Mouse (Mus musculus): ENCODE data around the gene Tcp10b. TPM values are rescaled to one million over a fixed set of nuclear protein-coding genes. Genes with fewer than 3 reads are reported as not detected.
"Not testable (repeated sequence)": the region's sequence is repeated elsewhere in the genome, so short reads cannot be mapped to it uniquely, and the experiment has no call there.

Tcp10b gene
- polyA plus RNA-seq, 1 experiment from 2014 or later, result not detected

GRCm38 (mm10) chr17:13092100-13092764 lies 31.3 kb downstream of the Tcp10b start:
- H3K36me3 ChIP-seq (replicated peaks; ENCODE audit: insufficient read depth, low read length); H3K4me1 ChIP-seq (ENCODE audit: insufficient read depth); H3K4me2 ChIP-seq (ENCODE audit: low read depth, low read length); DNase-seq; H3K9me3 ChIP-seq (ENCODE audit: low read length); H3K27me3 ChIP-seq (ENCODE audit: insufficient read depth, low read length); H3K4me3 ChIP-seq (ENCODE audit: low read depth, low read length); ATAC-seq; H3K27ac ChIP-seq (ENCODE audit: low read depth); H3K9ac ChIP-seq (replicated peaks): not testable (repeated sequence)
- 78% methylated on average over 5 of the region's 8 CpGs for WGBS (ENCODE audit: insufficient replicate concordance)

- not testable (repeated sequence) for H3K9ac ChIP-seq (replicated peaks); H3K4me2 ChIP-seq (ENCODE audit: low read depth, low read length); H3K4me3 ChIP-seq (ENCODE audit: low read depth, low read length); DNase-seq; H3K27ac ChIP-seq (ENCODE audit: low read depth); H3K36me3 ChIP-seq (replicated peaks; ENCODE audit: insufficient read depth, low read length); ATAC-seq; H3K9me3 ChIP-seq (ENCODE audit: low read length); H3K4me1 ChIP-seq (ENCODE audit: insufficient read depth); H3K27me3 ChIP-seq (ENCODE audit: insufficient read depth, low read length)
- 85% methylated on average over 2 of the region's 4 CpGs for WGBS (ENCODE audit: insufficient replicate concordance)
Observed at GRCm38 (mm10) chr17:13092960-13093359, 32.1 kb downstream of the Tcp10b start.

GRCm38 (mm10) chr17:13106563-13106962 lies 45.7 kb downstream of the Tcp10b start:
- not testable (repeated sequence) for H3K4me1 ChIP-seq (ENCODE audit: insufficient read depth); H3K27me3 ChIP-seq (ENCODE audit: insufficient read depth, low read length); H3K9me3 ChIP-seq (ENCODE audit: low read length); H3K9ac ChIP-seq (replicated peaks); ATAC-seq; H3K4me2 ChIP-seq (ENCODE audit: low read depth, low read length); H3K36me3 ChIP-seq (replicated peaks; ENCODE audit: insufficient read depth, low read length); H3K27ac ChIP-seq (ENCODE audit: low read depth); H3K4me3 ChIP-seq (ENCODE audit: low read depth, low read length); DNase-seq
- 79% methylated on average over 4 of the region's 5 CpGs for WGBS (ENCODE audit: insufficient replicate concordance)

GRCm38 (mm10) chr17:13112504-13113291 lies 51.8 kb downstream of the Tcp10b start:
- H3K9me3 ChIP-seq (ENCODE audit: low read length); H3K4me1 ChIP-seq (ENCODE audit: insufficient read depth); H3K9ac ChIP-seq (replicated peaks); H3K36me3 ChIP-seq (replicated peaks; ENCODE audit: insufficient read depth, low read length); H3K4me2 ChIP-seq (ENCODE audit: low read depth, low read length); ATAC-seq; H3K4me3 ChIP-seq (ENCODE audit: low read depth, low read length); DNase-seq; H3K27ac ChIP-seq (ENCODE audit: low read depth); H3K27me3 ChIP-seq (ENCODE audit: insufficient read depth, low read length): not testable (repeated sequence)
- 44% methylated on average over 3 of the region's 9 CpGs for WGBS (ENCODE audit: insufficient replicate concordance)

- 0 out of 2 replicates have a peak, but pooled peaks have one; percentile 29 for ATAC-seq
Observed at GRCm38 (mm10) chr17:13123308-13124038, 62.6 kb downstream of the Tcp10b start.

GRCm38 (mm10) chr17:13124241-13124640 lies 63.3 kb downstream of the Tcp10b start:
- not testable (repeated sequence) for H3K27ac ChIP-seq (ENCODE audit: low read depth); H3K9ac ChIP-seq (replicated peaks); H3K27me3 ChIP-seq (ENCODE audit: insufficient read depth, low read length); H3K36me3 ChIP-seq (replicated peaks; ENCODE audit: insufficient read depth, low read length); H3K4me3 ChIP-seq (ENCODE audit: low read depth, low read length); DNase-seq; H3K4me2 ChIP-seq (ENCODE audit: low read depth, low read length); ATAC-seq; H3K9me3 ChIP-seq (ENCODE audit: low read length); H3K4me1 ChIP-seq (ENCODE audit: insufficient read depth)
- TF ChIP-seq CTCF (IDR thresholded peaks at IDR 0.05; ENCODE audit: low read depth), result 0 out of 2 replicates have a peak, but pooled peaks have one; percentile 13
- 31% methylated on average over 2 of the region's 3 CpGs for WGBS (ENCODE audit: insufficient replicate concordance)

More at GRCm38 (mm10) chr17:13123308-13124038, 62.6 kb downstream of the Tcp10b start:
- not testable (repeated sequence) for H3K4me1 ChIP-seq (ENCODE audit: insufficient read depth); H3K9me3 ChIP-seq (ENCODE audit: low read length); H3K4me3 ChIP-seq (ENCODE audit: low read depth, low read length); H3K4me2 ChIP-seq (ENCODE audit: low read depth, low read length); H3K27me3 ChIP-seq (ENCODE audit: insufficient read depth, low read length); H3K36me3 ChIP-seq (replicated peaks; ENCODE audit: insufficient read depth, low read length); DNase-seq; H3K9ac ChIP-seq (replicated peaks); H3K27ac ChIP-seq (ENCODE audit: low read depth)
- WGBS (ENCODE audit: insufficient replicate concordance), result 86% methylated on average over 2 of the region's 5 CpGs

- H3K9me3 ChIP-seq (ENCODE audit: low read length); H3K27me3 ChIP-seq (ENCODE audit: insufficient read depth, low read length); DNase-seq; H3K27ac ChIP-seq (ENCODE audit: low read depth); H3K4me1 ChIP-seq (ENCODE audit: insufficient read depth); H3K9ac ChIP-seq (replicated peaks); H3K4me2 ChIP-seq (ENCODE audit: low read depth, low read length); H3K4me3 ChIP-seq (ENCODE audit: low read depth, low read length); H3K36me3 ChIP-seq (replicated peaks; ENCODE audit: insufficient read depth, low read length): not testable (repeated sequence)
- peak; percentile 49 for ATAC-seq
- WGBS (ENCODE audit: insufficient replicate concordance), result no CpG with 5 or more reads among the region's 3 CpGs
Observed at GRCm38 (mm10) chr17:13129324-13129723, 68.4 kb downstream of the Tcp10b start.

- H3K27ac ChIP-seq (ENCODE audit: low read depth); H3K9me3 ChIP-seq (ENCODE audit: low read length); H3K36me3 ChIP-seq (replicated peaks; ENCODE audit: insufficient read depth, low read length); H3K4me3 ChIP-seq (ENCODE audit: low read depth, low read length); H3K4me1 ChIP-seq (ENCODE audit: insufficient read depth); H3K4me2 ChIP-seq (ENCODE audit: low read depth, low read length); H3K9ac ChIP-seq (replicated peaks); DNase-seq; H3K27me3 ChIP-seq (ENCODE audit: insufficient read depth, low read length): not testable (repeated sequence)
- 47% methylated on average over 9 of the region's 11 CpGs for WGBS (ENCODE audit: insufficient replicate concordance)
- ATAC-seq, result peak; percentile 91
Observed at GRCm38 (mm10) chr17:13129737-13130465, 69.0 kb downstream of the Tcp10b start.

- WGBS (ENCODE audit: insufficient replicate concordance), result 64% methylated on average over 3 of the region's 4 CpGs
Observed at GRCm38 (mm10) chr17:13131710-13132109, 70.8 kb downstream of the Tcp10b start, which contains the start of gene Unc93a. Gene Unc93a, minus strand, starts transcription at chr17:13131810.

More at GRCm38 (mm10) chr17:13131710-13132109, 70.8 kb downstream of the Tcp10b start, which contains the start of gene Unc93a:
- not testable (repeated sequence) for ATAC-seq; H3K4me1 ChIP-seq (ENCODE audit: insufficient read depth); H3K27me3 ChIP-seq (ENCODE audit: insufficient read depth, low read length); H3K36me3 ChIP-seq (replicated peaks; ENCODE audit: insufficient read depth, low read length); H3K4me3 ChIP-seq (ENCODE audit: low read depth, low read length); DNase-seq; H3K4me2 ChIP-seq (ENCODE audit: low read depth, low read length); H3K27ac ChIP-seq (ENCODE audit: low read depth); H3K9ac ChIP-seq (replicated peaks); H3K9me3 ChIP-seq (ENCODE audit: low read length)
